Mouse (Mus musculus) embryonic fibroblast, embryonic 13.5 days (primary cell): ENCODE results near the gene Vmn2r33.
"Not testable (repeated sequence)": the region's sequence is repeated elsewhere in the genome, so short reads cannot be mapped to it uniquely, and the experiment has no call there.

ENCODE experiments used
- CTCF ChIP-seq: IDR thresholded peaks from 2 replicates; pipeline ENCODE4 v1.5.1; 2011; ENCODE audit warnings: mild to moderate bottlenecking, control low read depth, low read length, moderate library complexity, borderline replicate concordance; ENCODE audit not compliant: insufficient read depth
- POLR2A ChIP-seq: IDR thresholded peaks from 2 replicates; pipeline ENCODE4 v1.6.1; 2011; ENCODE audit warnings: low read depth, mild to moderate bottlenecking, control low read depth, low read length, moderate library complexity

- not testable (repeated sequence) for TF ChIP-seq CTCF, POLR2A
Observed at GRCm38 (mm10) chr7:7566686-7567085, at the start of gene Vmn2r33.
